Mouse (Mus musculus) skeletal muscle tissue, adult 2 months (tissue): ENCODE measurements around the gene Srebf2.
A peak's percentile ranks its signal among the peaks of the same experiment; 100 is the strongest.

Source experiments
- DNase-seq: peaks from one replicate; pipeline ENCODE4 v3.0.0-alpha.2; 2012; ENCODE audit warnings: low read depth, low spot score

Srebf2 gene

DNA sequence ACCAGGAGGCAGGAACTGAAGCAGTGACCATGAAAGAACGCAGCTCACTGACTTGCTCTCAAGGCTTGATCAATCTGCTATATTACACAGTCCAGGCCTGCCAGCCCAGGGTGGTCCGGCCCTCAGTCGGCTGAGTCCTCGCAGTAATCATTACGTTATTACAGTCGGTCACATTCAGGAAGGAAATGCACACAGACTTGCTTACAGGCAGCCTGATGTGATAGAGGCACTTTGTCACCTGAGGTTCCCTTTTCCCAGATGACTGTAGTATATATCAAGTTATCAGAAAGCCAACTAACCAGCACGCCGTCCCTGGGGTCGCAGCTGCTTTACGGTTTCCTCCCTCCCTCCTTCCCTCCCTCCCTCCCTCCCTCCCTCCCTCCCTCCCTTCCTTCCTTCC, 9.9 kb downstream of the Srebf2 start:
- no peak for DNase-seq

DNA sequence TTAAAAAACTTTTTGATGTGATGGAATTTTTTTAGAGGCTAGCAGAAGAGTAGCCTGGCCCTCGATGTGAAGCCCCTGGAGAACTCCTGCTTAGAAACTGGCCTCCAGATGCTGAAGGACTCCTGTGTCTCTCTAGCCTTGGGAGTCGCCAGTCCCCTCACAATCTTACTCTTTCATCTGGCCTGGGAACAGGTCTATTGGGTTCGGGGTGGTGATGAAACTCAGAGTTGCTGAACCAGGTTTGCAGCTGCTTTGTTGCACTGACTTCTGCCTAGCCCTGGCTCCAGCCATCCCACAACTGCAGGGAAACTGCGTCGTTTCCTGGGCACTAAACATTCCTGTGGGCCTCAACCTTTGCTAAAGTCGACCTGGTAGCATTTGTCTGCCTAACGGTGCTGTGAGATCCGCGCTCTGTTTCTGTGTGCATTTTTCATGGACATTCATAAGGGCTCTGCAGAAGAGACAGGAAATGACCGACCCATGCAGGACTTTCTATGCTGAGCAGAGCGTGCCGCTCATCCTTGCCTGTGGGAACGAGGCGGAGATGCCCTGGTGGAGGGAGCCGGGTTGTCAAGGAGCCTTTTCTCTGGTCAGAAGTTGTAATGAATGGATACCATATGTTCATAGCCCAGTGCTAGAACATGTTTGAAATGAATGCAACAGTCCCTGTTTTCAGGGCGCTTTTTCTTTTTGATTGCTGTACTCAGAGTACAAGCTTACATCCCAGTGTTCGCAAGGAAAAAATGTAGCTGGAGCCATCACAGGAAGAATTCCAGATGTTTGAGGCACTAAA, 11.5 kb downstream of the Srebf2 start:
- DNase-seq: no peak

DNA sequence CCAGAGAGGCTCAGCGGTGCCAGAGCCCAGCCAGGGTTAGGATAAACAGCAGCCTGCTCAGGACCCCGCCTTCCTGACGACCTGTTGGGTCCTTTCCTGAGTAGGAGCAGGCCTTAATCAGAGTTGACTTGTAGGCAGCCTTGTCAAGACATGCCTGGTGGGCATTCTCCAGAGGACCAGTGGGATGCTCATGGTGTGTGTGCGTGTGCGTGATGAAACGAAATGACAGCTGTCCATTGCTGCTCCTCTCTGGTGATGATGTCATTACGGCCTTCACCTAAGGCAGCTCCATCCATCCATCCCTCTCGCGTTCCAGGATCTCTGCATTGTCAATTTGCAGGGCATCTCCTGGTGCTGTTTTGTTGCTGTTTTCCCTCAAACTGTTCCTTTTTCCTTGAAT, 12.5 kb downstream of the Srebf2 start:
- DNase-seq: no peak

DNA sequence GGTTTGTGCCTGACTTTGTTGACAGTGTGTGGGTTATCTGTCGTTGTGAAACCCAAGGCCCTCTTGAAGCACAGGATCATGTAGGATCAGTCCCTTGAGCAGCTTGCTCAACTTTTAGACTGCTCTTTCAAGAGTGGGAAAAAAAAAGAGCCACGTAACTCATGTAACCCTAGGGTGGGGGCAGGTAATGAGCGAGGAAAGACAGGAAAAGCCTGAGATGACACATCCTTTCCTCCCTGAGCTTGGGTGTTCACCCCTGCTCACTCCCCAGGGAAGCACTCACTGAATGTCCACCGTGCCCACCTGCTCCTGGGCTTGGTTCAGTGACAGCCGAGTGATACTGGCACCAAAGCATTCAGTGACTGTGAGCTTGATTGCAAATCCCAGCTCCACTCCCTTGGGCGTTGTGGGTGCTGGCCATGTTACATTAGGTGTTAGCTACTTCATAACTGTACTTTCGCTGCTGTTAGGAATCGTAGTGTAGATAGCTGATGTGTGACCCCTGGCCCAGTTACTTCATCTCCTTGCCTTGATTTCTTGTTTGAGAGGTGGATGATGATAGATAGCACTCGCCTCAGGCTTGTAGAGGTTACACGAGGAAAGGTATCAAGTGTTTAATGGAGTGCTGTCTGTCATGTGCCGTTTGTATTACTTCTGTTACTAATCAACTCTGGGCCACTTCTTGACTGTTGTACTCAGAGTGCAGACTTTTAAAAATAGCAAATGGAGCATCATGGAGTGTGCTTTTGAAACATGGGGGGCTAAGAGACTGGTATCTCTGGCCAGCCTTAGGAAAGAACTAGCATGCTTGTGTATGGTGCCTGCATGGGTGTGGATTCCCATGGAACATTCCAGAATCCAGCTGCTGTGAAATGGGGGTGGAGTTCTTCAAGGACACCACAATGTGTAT, 14.0 kb downstream of the Srebf2 start:
- no peak for DNase-seq

DNA sequence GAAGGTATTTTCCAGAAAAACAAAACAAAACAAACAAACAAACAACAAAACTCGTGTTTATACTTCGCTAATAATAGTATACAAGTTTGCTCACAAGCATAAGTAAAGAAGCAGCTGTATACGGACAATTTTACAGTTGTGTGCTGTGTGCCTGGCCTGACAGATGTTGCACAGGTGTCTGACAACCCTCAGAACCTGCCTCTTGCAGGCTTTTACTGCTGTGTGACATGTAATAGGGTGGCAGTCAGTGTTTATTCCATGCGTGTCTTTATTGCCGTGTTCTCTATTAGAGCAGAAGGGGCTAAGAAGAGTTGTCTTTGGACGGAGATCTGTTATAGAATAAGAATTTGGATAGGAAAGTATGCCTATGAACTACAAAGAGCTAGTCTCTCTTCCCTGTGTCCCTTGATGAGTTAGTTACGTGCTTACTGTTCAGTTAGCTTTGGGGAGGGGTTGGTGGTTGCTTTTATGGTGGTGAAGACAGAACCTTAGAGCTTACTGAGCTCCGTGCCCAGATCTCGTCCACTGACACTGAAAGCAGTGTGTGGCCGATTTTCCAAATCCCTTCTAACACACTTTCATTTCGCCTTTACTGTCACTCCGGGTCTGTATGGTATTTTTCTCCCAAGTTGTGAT, 15.1 kb downstream of the Srebf2 start:
- no peak for DNase-seq

DNA sequence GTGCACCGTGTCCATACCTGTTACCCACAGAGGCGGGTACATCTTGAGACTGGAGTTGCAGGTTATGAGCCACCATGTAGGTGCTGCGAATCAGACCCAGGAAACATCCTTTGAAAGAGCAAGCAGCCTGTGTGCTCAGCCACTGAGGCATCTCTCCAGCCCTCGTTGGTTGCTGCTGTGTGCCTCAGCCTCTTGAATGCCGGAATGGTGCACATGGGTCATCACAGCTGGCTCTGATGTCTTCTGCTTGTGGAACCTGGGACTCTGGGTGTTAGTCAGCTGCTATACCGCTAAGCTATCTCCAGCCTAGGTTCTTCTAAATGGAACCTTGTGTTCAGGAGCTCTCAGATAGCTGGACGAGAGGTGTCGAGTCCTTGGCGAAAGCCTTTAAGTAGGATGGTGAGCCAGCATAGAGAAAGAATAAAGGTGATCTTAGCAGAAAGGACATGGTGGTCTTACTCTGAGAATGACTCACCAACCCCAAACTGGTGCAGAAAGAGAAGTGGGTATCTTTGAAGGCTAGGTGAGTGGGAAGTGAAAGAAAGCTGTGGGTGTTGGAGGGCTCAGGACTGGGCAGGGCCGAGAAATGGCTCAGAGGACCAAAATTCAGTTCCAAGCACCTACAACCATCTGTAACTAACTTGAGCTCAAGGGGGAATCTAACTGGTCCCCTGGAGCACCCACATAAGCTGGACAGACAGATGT, 16.5 kb downstream of the Srebf2 start:
- no peak for DNase-seq

DNA sequence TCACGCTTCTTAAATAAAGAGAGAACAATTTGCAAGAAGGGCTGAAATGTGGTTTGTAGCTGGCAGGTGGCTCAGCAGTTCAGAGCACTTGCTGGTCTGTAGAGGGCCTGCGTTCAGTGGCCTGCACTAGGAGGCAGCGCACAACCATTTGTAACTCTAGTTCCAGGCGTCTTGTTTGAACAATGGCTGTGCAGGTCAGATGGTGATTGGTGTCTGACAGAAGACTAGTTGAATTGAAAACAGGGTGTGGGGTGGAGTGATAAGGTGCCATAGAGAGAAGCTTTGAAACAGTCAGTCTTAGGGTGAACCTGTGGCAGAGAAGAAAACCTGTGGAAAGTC, 17.0 kb downstream of the Srebf2 start:
- DNase-seq: no peak

DNA sequence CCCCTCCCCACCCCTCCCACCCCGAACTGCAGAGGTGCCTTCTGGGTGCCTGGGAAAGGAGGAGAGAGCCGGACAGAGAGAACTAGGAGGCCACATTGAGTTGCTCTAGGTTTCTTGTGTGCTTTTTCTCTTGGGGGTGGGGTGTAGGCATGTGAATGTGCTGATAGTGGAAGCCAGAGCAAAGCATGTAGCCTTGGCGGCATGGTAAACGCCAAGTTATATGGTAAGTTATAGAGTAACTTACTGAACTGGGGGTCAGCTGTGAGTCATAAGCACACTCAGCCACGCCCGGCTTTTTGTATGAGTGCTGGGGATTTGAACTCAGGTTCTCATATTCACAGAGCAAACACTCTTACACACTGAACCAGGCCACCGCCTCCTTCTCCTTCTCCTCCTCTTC, 17.5 kb downstream of the Srebf2 start:
- no peak for DNase-seq

DNA sequence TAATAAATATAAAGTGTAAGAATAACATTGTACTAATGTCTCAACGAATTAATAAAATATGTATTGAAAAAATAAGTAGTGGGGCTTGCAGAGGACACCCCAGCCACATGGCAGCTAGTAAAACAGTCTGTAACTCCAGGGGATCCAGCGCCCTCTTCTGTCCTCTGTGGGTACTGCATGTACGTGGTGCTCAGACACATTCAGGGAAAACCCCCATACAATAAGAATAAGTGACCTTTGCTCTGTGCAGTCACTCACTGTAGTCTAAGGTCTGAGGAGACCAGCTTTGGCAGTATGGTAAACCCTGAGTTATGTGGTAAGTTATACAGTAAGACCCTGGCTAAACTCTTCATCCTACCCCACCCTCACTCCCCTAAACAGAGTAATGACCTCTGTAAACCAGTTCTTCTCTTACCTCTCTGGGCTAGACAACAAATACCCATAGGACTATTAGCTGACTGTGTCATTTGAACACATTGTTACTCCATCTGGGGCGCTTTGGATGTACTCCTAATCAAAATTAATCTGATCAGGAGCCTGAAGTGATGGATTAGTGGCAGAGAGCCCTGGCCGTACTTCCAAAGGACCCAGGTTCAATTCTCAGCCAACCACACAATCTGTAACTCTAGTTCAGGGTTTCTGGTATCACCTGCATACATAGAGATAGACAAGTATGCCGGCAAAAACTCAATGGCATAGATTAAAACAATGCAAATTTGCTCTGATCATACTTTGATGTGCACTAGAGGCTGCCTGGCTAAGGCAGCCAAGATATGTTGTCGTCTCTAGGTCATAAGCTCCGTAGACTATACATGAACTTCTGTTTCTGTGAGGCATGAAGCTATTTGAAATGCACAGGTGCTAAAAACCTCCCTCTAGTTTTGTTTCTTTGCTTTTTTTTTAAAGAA, 18.6 kb downstream of the Srebf2 start:
- DNase-seq: peak; percentile 63

DNA sequence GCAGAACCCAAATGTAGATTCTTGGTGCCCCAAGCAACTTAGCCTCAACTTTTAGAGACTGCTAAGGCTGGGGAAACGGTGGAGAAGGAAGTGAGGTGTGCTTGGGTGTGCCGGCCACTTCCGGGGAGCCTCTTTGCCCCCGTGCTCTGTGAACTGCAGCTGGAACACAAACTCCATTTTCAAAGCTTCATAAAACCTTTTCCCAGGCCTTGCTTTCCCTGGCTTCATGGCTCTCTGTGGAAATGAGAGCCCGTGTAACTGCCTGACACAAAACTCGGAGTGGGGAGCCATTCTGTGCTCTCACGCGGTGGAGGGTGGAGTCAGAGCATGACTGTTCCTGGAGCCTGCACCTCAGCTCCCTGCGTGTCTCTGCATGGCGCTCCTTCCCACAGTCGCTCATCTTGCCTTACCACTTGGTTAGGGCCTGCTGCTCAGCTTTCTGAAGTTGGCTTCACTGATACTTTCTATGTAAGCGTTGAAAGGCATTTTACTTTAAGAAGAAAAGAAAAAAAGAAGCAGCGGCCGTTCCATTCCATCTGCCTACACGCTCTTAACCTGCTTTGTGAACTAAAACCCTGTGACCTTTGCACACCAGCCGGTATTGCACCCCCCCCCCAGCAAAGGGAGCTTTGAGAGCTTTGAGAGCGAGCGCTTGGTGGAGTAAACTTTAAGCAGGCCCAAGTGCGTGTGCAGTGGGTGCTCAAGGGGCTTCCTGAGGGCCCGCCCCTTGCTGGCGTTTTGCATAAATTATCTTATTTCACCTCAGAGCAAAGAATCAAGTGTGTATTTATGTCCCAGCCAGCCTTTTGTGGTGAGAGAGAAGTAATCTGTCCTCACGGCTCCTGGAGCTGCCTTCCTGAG, 19.5 kb downstream of the Srebf2 start:
- DNase-seq: no peak

DNA sequence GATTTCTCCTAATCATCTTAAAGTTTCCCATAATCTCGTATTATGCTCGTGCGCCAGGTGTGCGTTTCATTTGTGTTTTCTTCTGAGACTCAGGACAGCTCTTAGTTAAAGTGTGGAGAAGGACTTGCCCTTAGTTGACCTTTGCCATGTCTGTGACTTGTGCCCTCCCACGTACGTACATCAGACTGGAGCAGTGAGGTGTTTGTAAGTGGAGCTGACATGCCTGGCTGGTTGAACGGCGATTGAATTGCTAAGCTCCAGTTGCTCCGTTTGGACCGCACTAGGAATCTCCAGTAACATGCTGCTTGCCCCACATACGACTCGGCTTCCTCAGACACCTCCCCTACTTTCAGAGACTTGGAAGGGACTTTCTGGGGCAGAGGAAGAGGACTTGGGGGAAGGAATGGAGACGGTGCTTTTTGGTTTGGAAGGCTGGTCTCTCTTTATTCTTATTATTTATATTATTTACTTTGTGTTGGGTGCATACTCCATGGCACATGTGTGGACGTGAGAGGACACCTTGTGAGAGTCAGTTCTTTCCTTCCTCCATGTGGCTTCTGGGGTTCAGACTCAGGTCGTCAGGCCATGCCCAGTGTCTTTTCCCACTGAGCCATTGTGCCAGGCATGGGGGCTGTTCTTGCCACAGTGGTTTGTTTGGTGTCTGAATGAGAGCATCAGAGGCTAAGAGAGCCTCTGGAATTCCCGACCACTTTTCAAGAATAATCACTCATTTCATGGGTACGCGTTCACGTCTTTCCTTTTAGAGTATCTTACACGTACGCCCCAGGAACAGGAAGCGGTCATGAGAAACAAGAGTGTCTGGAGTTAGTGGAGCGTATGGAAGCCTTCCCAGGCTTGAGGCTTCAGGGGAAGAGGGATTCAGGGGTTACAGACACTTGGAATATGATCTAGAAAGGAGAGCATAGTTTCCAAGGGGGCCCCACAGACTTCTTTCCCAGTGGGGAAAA, 20.5 kb downstream of the Srebf2 start:
- peak; percentile 80 for DNase-seq

DNA sequence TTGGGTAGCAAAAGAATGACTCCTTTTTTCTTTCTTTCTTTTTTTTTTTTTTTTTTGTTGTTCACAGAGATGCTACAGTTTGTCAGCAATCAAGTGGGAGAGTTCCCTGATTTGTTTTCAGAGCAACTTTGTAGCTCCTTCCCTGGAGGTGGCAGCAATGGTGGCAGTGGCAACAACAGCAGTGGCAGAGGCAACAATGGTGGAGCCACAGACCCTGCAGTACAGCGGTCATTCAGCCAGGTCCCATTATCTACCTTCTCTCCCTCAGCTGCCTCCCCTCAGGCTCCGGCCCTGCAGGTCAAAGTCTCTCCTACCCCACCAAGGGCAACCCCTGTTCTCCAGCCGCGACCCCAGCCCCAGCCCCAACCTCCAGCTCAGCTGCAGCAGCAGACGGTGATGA, 22.7 kb downstream of the Srebf2 start:
- DNase-seq: no peak

DNA sequence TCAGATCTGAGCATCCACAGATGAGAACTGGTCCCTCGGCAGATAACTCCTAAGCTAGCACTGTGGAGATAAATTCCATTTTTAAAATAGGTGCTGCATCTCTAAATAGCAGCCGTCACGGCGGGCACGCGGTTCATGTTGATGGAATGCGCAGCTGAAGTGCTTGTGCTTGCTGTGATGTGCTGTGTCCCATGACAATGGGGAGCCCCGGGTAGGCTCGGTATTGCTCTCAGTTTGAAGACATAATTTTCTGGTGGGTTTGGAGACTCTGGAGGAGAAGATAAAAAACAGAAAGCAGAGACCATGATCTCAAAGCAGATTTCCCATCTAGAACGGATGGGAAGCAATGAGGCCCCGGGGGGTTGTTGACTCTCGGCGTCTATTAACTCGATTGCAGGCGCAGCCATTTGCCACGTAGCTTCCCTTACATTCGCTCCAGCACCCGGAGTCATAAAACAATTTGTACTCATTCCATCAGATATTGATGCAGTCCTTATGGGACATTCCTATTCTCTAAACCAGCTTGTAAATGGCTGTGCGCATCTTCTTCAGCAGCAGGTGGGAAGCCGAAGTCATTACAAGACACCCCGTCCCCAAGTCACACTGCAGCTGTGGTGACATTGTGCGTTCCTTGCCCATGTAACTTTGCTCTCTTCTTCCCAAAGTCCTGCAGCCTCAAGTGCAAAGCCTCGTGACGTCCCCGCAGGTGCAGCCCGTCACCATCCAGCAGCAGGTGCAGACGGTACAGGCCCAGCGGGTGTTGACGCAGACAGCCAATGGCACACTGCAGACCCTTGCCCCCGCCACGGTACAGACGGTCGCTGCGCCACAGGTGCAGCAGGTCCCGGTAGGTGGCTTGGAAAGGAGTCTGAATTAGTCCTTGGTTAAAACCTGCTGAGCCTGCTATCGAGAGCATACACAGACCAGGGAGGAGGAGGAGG, 23.7 kb downstream of the Srebf2 start:
- DNase-seq: no peak

DNA sequence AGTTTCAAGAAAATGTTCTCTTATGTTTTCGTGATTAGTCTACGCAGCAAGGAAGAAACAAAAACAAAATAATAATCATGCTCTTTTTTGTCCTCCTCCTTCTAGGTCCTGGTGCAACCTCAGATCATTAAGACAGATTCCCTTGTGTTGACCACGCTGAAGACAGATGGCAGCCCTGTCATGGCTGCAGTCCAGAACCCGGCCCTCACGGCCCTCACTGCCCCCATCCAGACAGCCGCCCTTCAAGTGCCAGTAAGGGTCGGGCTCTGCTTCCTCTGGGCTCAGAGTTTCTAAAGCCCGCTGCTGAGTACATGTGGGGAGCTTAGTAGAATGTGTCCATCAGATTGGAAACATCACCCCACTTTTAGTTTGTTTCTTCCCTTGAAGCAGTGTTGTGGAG, 25.7 kb downstream of the Srebf2 start:
- no peak for DNase-seq

DNA sequence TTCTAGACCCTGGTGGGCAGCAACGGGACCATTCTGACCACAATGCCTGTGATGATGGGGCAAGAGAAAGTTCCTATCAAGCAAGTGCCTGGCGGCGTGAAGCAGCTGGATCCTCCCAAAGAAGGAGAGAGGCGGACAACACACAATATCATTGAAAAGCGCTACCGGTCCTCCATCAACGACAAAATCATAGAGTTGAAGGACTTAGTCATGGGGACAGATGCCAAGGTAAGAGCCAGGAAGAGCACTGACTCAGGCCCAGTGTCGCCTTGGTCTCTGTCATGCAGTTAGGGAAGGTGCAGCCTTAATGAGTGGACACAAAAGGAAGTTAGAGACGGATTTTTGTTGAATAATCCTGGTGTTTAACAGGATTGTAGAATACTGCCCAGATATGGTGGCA, 28.1 kb downstream of the Srebf2 start:
- DNase-seq: no peak

DNA sequence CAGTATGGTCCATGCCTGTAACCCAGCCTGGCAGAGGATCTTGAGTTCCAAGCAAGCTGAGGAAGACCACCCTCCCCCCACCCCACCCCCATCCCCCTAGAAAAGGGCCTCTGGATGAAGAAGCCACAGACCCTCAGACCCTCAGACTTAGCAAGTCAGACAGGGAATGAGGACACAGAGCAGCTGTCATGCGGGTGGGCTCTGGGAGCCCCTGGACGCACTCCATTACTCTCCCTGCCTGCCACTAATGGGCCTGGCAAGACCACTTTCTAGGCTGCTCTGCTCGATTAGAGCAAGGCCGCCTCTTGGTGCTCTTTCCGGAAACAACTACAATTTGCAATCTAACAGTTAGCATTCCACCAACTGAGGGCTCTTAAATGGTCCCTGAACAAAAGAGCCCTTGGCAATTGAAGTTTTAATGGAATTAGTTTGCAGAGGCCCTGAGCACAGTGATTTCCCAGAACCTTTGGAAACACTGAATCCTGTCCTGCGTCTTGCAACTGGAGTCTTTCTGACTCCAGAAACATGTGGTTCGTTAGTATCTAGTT, 30.8 kb downstream of the Srebf2 start:
- DNase-seq: no peak

DNA sequence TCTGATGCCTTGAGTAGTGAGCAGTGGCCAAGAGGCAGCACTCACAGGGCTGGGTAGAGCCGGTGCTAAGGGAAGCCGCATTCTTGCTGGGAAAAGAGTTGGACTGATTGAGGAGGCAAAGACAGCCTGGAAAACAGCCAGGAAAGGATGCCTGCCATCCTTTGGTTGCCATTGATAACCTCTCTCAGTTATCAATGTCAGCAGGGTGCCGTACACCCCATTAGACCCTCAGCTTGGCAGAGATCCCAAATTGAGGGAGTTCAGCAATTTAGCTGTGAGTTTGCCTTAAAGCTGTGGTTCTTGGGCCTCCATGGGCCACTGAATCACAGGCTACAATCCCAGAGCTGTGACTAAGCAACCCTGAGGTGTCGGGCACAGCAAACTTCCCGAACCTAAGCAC, 34.1 kb downstream of the Srebf2 start:
- no peak for DNase-seq
